Mouse (Mus musculus): ENCODE measurements around the gene Napsa. TPM values are rescaled to one million over a fixed set of nuclear protein-coding genes. Genes with fewer than 3 reads are reported as not detected.

The Napsa gene
- total RNA-seq, 1 experiment, result 13.7 TPM

DNA sequence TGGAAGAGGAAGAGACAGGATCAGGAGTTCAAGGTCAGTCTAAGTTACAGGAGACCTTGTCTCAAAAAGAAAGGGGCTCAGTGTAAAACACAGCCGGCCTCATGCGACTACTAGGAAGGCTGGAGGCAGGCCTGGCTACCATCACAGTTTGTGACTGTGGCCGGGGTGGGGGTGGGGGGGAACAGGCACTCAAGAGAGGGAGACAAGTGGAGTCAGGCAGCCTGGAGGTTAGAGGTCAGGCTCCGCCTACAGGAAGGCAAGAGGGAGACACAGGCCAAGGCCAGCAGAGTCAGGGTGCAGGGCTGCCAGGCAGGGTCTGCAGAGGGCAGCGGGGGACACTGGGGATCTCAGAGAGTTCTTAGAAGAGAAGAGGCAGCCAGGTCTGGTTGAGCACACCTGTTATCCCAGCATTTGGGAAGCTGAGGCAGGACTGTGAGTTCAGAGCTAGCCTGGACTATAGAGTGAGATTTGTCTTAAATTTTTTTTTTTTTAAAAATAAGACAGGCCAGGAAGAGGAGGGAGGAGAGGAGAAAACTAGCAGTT lies 24.9 kb downstream of the Napsa start:
- peaks cover 3 to 44% of the 10 kb centered on the region in 2 experiments; a peak in 3 of 4 replicates for H3K4me1 ChIP-seq (ENCODE audit: control insufficient read depth in 2 of 2, insufficient read depth in 2 of 2, low read length in 2 of 2, poor library complexity in 1 of 2)
- no peak for TF ChIP-seq ZC3H11A (IDR thresholded peaks at IDR 0.05; ENCODE audit: borderline replicate concordance, low read depth, low read length)
- no peak for TF ChIP-seq HCFC1 (IDR thresholded peaks at IDR 0.05; ENCODE audit: borderline replicate concordance, insufficient read depth, low read length)
- no peak for TF ChIP-seq ZNF384 (IDR thresholded peaks at IDR 0.05; ENCODE audit: low read depth, low read length)
- no peak for TF ChIP-seq CHD2 (IDR thresholded peaks at IDR 0.05; ENCODE audit: low read depth, low read length)
- no peak for TF ChIP-seq MAFK (IDR thresholded peaks at IDR 0.05; ENCODE audit: insufficient read depth, low read depth, low read length)
- in situ Hi-C loops (cut with MboI; ENCODE audit: low sequenced_read_pairs in 2 of 2, unreplicated experiment in 2 of 2), result no loop called here

DNA sequence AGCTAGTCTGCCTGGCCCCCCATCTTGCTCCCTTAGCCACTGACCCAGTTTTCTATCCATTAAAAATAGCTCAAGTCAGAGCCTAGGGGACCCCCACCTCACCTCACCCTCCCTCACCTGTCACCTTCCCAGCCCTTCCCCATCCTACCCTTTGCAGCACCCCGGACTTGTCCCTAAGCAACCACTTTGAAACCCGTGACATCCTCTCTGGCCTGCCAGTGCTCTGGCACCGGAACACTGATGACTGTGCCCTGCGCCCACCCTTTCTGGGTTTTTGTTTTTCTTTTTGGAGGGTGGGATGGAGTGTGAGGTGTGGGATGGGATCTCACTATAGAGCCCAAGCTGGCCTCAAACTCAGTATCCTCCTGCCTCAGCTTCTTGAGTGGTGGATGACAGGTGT lies 25.5 kb downstream of the Napsa start:
- no peak overlapping the region for H3K27ac ChIP-seq (ENCODE audit: insufficient read depth, low read depth, low read length, poor library complexity, severe bottlenecking)
- H3K36me3 ChIP-seq (ENCODE audit: control insufficient read depth, insufficient read depth, low read length, poor library complexity, severe bottlenecking), result peaks cover 29% of the 10 kb centered on the region
- no peak overlapping the region for H3K9ac ChIP-seq (ENCODE audit: insufficient read depth, low read depth, low read length, poor library complexity, severe bottlenecking)
- no peak for DNase-seq (ENCODE audit: low read depth, low spot score)
- H3K4me1 ChIP-seq (ENCODE audit: control insufficient read depth in 2 of 2, insufficient read depth in 2 of 2, low read length in 2 of 2, poor library complexity in 1 of 2), result peaks cover 3 to 41% of the 10 kb centered on the region in 2 experiments; a peak in 3 of 4 replicates
- H3K4me3 ChIP-seq (ENCODE audit: insufficient read depth in 1 of 2, low read depth in 1 of 2, low read length in 2 of 2, poor library complexity in 1 of 2, severe bottlenecking in 1 of 2), result no peak overlapping the region
- in situ Hi-C loops (cut with MboI; ENCODE audit: low sequenced_read_pairs in 2 of 2, unreplicated experiment in 2 of 2), result no loop called here
- H3K9me3 ChIP-seq (ENCODE audit: control insufficient read depth, insufficient read depth, low read depth, low read length), result no peaks in the 10 kb centered on the region
- TF ChIP-seq CHD2 (IDR thresholded peaks at IDR 0.05; ENCODE audit: low read depth, low read length) (no peak), ZC3H11A (IDR thresholded peaks at IDR 0.05; ENCODE audit: borderline replicate concordance, low read depth, low read length) (no peak), ZNF384 (IDR thresholded peaks at IDR 0.05; ENCODE audit: low read depth, low read length) (no peak), MAFK (IDR thresholded peaks at IDR 0.05; ENCODE audit: insufficient read depth, low read depth, low read length) (no peak), HCFC1 (IDR thresholded peaks at IDR 0.05; ENCODE audit: borderline replicate concordance, insufficient read depth, low read length) (no peak)

More for the DNA sequence above, 24.9 kb downstream of the Napsa start:
- peaks cover 29% of the 10 kb centered on the region for H3K36me3 ChIP-seq (ENCODE audit: control insufficient read depth, insufficient read depth, low read length, poor library complexity, severe bottlenecking)
- DNase-seq (ENCODE audit: low read depth, low spot score), result no peak
- no peak overlapping the region for H3K27ac ChIP-seq (ENCODE audit: insufficient read depth, low read depth, low read length, poor library complexity, severe bottlenecking)
- H3K9me3 ChIP-seq (ENCODE audit: control insufficient read depth, insufficient read depth, low read depth, low read length), result no peaks in the 10 kb centered on the region
- no peak overlapping the region for H3K9ac ChIP-seq (ENCODE audit: insufficient read depth, low read depth, low read length, poor library complexity, severe bottlenecking)
- H3K4me3 ChIP-seq (ENCODE audit: insufficient read depth in 1 of 2, low read depth in 1 of 2, low read length in 2 of 2, poor library complexity in 1 of 2, severe bottlenecking in 1 of 2), result no peak overlapping the region

DNA sequence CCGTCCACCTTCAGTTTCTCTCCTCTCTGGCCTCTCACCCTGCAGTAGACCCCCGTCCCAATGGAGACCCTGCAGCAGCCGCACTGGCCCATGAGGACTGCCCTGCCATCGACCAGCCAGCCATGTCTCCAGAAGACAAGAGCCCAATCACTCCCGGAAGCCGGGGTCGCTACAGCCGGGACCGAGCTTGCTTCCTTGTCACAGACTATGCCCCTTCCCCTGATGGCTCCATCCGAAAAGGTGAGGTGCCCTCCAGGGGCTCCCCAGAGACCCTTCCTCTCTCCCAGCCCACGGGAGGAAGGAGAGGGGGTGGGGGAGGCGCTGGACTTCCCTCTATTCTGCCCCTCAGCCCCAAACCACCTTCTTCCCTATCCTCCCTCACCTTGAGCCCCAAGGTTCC lies 26.2 kb downstream of the Napsa start:
- peaks cover 3 to 38% of the 10 kb centered on the region in 2 experiments; a peak in 3 of 4 replicates for H3K4me1 ChIP-seq (ENCODE audit: control insufficient read depth in 2 of 2, insufficient read depth in 2 of 2, low read length in 2 of 2, poor library complexity in 1 of 2)
- H3K27ac ChIP-seq (ENCODE audit: insufficient read depth, low read depth, low read length, poor library complexity, severe bottlenecking), result no peak overlapping the region
- no peaks in the 10 kb centered on the region for H3K9me3 ChIP-seq (ENCODE audit: control insufficient read depth, insufficient read depth, low read depth, low read length)
- in situ Hi-C loops (cut with MboI; ENCODE audit: low sequenced_read_pairs in 2 of 2, unreplicated experiment in 2 of 2), result no loop called here
- DNase-seq (ENCODE audit: low read depth, low spot score), result no peak
- H3K36me3 ChIP-seq (ENCODE audit: control insufficient read depth, insufficient read depth, low read length, poor library complexity, severe bottlenecking), result peaks cover 29% of the 10 kb centered on the region
- no peak overlapping the region for H3K4me3 ChIP-seq (ENCODE audit: insufficient read depth in 1 of 2, low read depth in 1 of 2, low read length in 2 of 2, poor library complexity in 1 of 2, severe bottlenecking in 1 of 2)
- TF ChIP-seq HCFC1 (IDR thresholded peaks at IDR 0.05; ENCODE audit: borderline replicate concordance, insufficient read depth, low read length) (no peak), MAFK (IDR thresholded peaks at IDR 0.05; ENCODE audit: insufficient read depth, low read depth, low read length) (no peak), ZNF384 (IDR thresholded peaks at IDR 0.05; ENCODE audit: low read depth, low read length) (no peak), ZC3H11A (IDR thresholded peaks at IDR 0.05; ENCODE audit: borderline replicate concordance, low read depth, low read length) (no peak), CHD2 (IDR thresholded peaks at IDR 0.05; ENCODE audit: low read depth, low read length) (no peak)
- H3K9ac ChIP-seq (ENCODE audit: insufficient read depth, low read depth, low read length, poor library complexity, severe bottlenecking), result 0 out of 2 replicates have a peak overlapping the region, but pooled peaks have one; percentile 12

DNA sequence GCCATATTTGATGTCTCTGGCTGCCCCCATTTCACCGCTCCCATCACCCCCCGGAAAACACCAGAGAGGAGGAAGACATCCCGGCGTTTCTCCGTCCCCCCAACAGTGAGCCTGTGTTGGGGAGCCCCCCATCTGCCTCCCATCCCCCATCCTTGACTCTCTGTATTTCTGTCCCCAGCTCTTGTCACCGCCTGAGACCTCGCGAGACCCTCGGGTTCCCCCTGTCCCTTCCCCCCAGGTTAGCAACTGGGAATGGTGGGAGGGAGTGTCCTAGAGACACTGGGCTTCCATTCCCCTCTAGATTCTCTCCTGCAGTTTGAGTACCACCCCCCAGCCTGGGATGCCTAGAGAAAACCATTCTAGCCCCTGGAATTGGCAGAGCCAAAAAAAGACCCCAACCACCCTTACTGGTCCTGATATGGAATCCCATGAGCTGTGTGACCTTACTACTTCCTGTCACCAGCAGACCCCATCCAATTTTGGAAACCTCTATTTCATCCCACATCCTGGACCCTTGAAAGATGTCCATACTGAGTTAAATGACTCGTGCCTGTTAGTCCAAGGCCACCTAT lies 28.6 kb downstream of the Napsa start:
- Histone ChIP-seq H3K27ac (ENCODE audit: insufficient read depth, low read depth, low read length, poor library complexity, severe bottlenecking) (no peak overlapping the region), H3K9ac (ENCODE audit: insufficient read depth, low read depth, low read length, poor library complexity, severe bottlenecking) (no peak overlapping the region), H3K36me3 (ENCODE audit: control insufficient read depth, insufficient read depth, low read length, poor library complexity, severe bottlenecking) (peaks cover 19% of the 10 kb centered on the region), H3K9me3 (ENCODE audit: control insufficient read depth, insufficient read depth, low read depth, low read length) (no peaks in the 10 kb centered on the region), H3K4me3 (ENCODE audit: insufficient read depth in 1 of 2, low read depth in 1 of 2, low read length in 2 of 2, poor library complexity in 1 of 2, severe bottlenecking in 1 of 2) (no peak overlapping the region), H3K4me1 (ENCODE audit: control insufficient read depth in 2 of 2, insufficient read depth in 2 of 2, low read length in 2 of 2, poor library complexity in 1 of 2) (peaks cover 5 to 33% of the 10 kb centered on the region in 2 experiments; a peak in 3 of 4 replicates)
- TF ChIP-seq CHD2 (IDR thresholded peaks at IDR 0.05; ENCODE audit: low read depth, low read length), result peak; percentile 50; the same call in 1 of the 2 replicates
- TF ChIP-seq ZC3H11A (IDR thresholded peaks at IDR 0.05; ENCODE audit: borderline replicate concordance, low read depth, low read length), result no peak
- no peak for TF ChIP-seq HCFC1 (IDR thresholded peaks at IDR 0.05; ENCODE audit: borderline replicate concordance, insufficient read depth, low read length)
- in situ Hi-C loops (cut with MboI; ENCODE audit: low sequenced_read_pairs in 2 of 2, unreplicated experiment in 2 of 2), result no loop called here
- no peak for DNase-seq (ENCODE audit: low read depth, low spot score)
